ENCODE assay signal across 8 mouse cellular contexts in genomic region chr12:80114031-80114891, GRCm38 (mm10). TPM values are rescaled to one million over a fixed set of nuclear protein-coding genes. Genes with fewer than 3 reads are reported as not detected.
DNase-seq lines count a peak whose midpoint lies in the region; ATAC-seq and TF ChIP-seq lines count a peak whose summit lies in the region.

No protein-coding gene starts in this region.

- H3K4me3 ChIP-seq in C2C12 (ENCODE audit: insufficient read depth, poor library complexity, severe bottlenecking): peak overlapping the region; percentile 71
- peak overlapping the region; percentile 90 for H3K4me3 ChIP-seq in embryonic facial prominence, embryonic 13.5 days
- H3K4me3 ChIP-seq in heart, adult 2 months: peak overlapping the region; percentile 90
- H3K4me3 ChIP-seq in liver, embryonic 16.5 days (ENCODE audit: low read depth, low read length): peak overlapping the region; percentile 82
- H3K4me3 ChIP-seq in neural tube, embryonic 11.5 days (ENCODE audit: low read depth, low read length): peak overlapping the region; percentile 91
- H3K4me3 ChIP-seq in stomach, postnatal 0 days (ENCODE audit: low read depth, low read length): peak overlapping the region; percentile 83

- peak overlapping the region; percentile 99 for H3K27ac ChIP-seq in embryonic facial prominence, embryonic 13.5 days
- peak overlapping the region; percentile 100 for H3K27ac ChIP-seq in heart, adult 2 months
- peak overlapping the region; percentile 97 for H3K27ac ChIP-seq in liver, embryonic 16.5 days (ENCODE audit: low read length)
- peak overlapping the region; percentile 92 for H3K27ac ChIP-seq in neural tube, embryonic 11.5 days (ENCODE audit: low read depth, low read length)
- peak overlapping the region; percentile 95 for H3K27ac ChIP-seq in stomach, postnatal 0 days (replicated peaks)

- peak; percentile 88 for DNase-seq in adrenal gland, postnatal 10 days
- DNase-seq in heart, adult 2 months: peak; percentile 88 to 91
- DNase-seq in kidney, adult 18-20 months: peak; percentile 87
- DNase-seq in neural tube, embryonic 11.5 days (ENCODE audit: low spot score): peak; percentile 77
- DNase-seq in stomach, postnatal 0 days (ENCODE audit: low spot score): peak; percentile 85

- peaks cover 21% of the 10 kb centered on the region for H3K4me1 ChIP-seq in embryonic facial prominence, embryonic 13.5 days
- H3K4me1 ChIP-seq in heart, adult 2 months (ENCODE audit: control insufficient read depth, insufficient read depth, low read length): peaks cover 5% of the 10 kb centered on the region
- peaks cover 41% of the 10 kb centered on the region for H3K4me1 ChIP-seq in liver, embryonic 16.5 days (ENCODE audit: control insufficient read depth, low read depth, low read length)
- H3K4me1 ChIP-seq in neural tube, embryonic 11.5 days (ENCODE audit: control insufficient read depth, insufficient read depth, low read length): peaks cover 15% of the 10 kb centered on the region
- 0 out of 2 replicates have a peak, but pooled peaks cover 6% of the 10 kb centered on the region for H3K4me1 ChIP-seq in stomach, postnatal 0 days (replicated peaks; ENCODE audit: control insufficient read depth, insufficient read depth)

- peak overlapping the region; percentile 90 for H3K4me2 ChIP-seq in embryonic facial prominence, embryonic 13.5 days
- peak overlapping the region; percentile 99 for H3K4me2 ChIP-seq in liver, embryonic 16.5 days (ENCODE audit: low read depth, low read length)
- H3K4me2 ChIP-seq in neural tube, embryonic 11.5 days (ENCODE audit: low read depth): peak overlapping the region; percentile 91
- H3K4me2 ChIP-seq in stomach, postnatal 0 days (replicated peaks; ENCODE audit: low read depth): peak overlapping the region; percentile 87

- no peaks in the 10 kb centered on the region for H3K9me3 ChIP-seq in embryonic facial prominence, embryonic 13.5 days
- no peaks in the 10 kb centered on the region for H3K9me3 ChIP-seq in liver, embryonic 16.5 days (replicated peaks; ENCODE audit: control insufficient read depth, low read length)
- no peaks in the 10 kb centered on the region for H3K9me3 ChIP-seq in neural tube, embryonic 11.5 days (ENCODE audit: control insufficient read depth, low read length)
- no peaks in the 10 kb centered on the region for H3K9me3 ChIP-seq in stomach, postnatal 0 days (ENCODE audit: control insufficient read depth, low read length)

- H3K27me3 ChIP-seq in C2C12 (ENCODE audit: control insufficient read depth, insufficient read depth, insufficient read length): no peaks in the 10 kb centered on the region
- no peaks in the 10 kb centered on the region for H3K27me3 ChIP-seq in embryonic facial prominence, embryonic 13.5 days
- no peaks in the 10 kb centered on the region for H3K27me3 ChIP-seq in heart, adult 2 months (ENCODE audit: control insufficient read depth, insufficient read depth, low read length)
- H3K27me3 ChIP-seq in liver, embryonic 16.5 days (ENCODE audit: control insufficient read depth, insufficient read depth, low read depth, low read length): no peaks in the 10 kb centered on the region
- H3K27me3 ChIP-seq in neural tube, embryonic 11.5 days (ENCODE audit: control insufficient read depth, insufficient read depth, low read length): peaks cover 3% of the 10 kb centered on the region; the same call in 1 of the 2 replicates
- H3K27me3 ChIP-seq in stomach, postnatal 0 days (ENCODE audit: control insufficient read depth, insufficient read depth, low read length): no peaks in the 10 kb centered on the region

- peaks cover 7% of the 10 kb centered on the region for H3K36me3 ChIP-seq in C2C12 (ENCODE audit: control insufficient read depth, insufficient read depth)
- peaks cover 16% of the 10 kb centered on the region for H3K36me3 ChIP-seq in embryonic facial prominence, embryonic 13.5 days
- peaks cover 4% of the 10 kb centered on the region for H3K36me3 ChIP-seq in heart, adult 2 months (ENCODE audit: control insufficient read depth, insufficient read depth, low read length)
- H3K36me3 ChIP-seq in liver, embryonic 16.5 days (ENCODE audit: control insufficient read depth, insufficient read depth): peaks cover 7% of the 10 kb centered on the region; the same call in 1 of the 2 replicates
- H3K36me3 ChIP-seq in neural tube, embryonic 11.5 days (ENCODE audit: control insufficient read depth, insufficient read depth, low read length): peaks cover 5% of the 10 kb centered on the region; the same call in 1 of the 2 replicates
- H3K36me3 ChIP-seq in stomach, postnatal 0 days (ENCODE audit: control insufficient read depth, insufficient read depth, low read length): peaks cover 9% of the 10 kb centered on the region

- peak overlapping the region; percentile 84 for H3ac ChIP-seq in C2C12 (ENCODE audit: control insufficient read depth, insufficient read length, low read depth)

- peaks cover 34% of the 10 kb centered on the region for H3K79me2 ChIP-seq in C2C12 (ENCODE audit: control insufficient read depth, insufficient read depth)
- H3K79me2 ChIP-seq in heart, adult 2 months (replicated peaks; ENCODE audit: control insufficient read depth, insufficient read depth, low read length): peaks cover 3% of the 10 kb centered on the region

- peak; percentile 69 for TF ChIP-seq POLR2A in heart, adult 2 months (IDR thresholded peaks at IDR 0.05; ENCODE audit: insufficient read depth, low read depth, low read length)

- intact Hi-C loops in heart, adult 2 months (cut with DNase I): loop anchor here (5.0 kb wide), 3 partner anchors 172 to 322 kb away; no protein-coding TSS in a partner anchor

- ATAC-seq in embryonic facial prominence, embryonic 13.5 days (ENCODE audit: insufficient number of reproducible peaks, insufficient read depth, low FRiP score, low TSS enrichment, low read depth): no peak
- ATAC-seq in liver, embryonic 16.5 days (ENCODE audit: low read depth): peak; percentile 23
- no peak for ATAC-seq in neural tube, embryonic 11.5 days (ENCODE audit: insufficient read depth, low FRiP score, low TSS enrichment)
- peak; percentile 54 for ATAC-seq in stomach, postnatal 0 days (ENCODE audit: low FRiP score, low TSS enrichment)

- under 1% methylated on average over 51 of the region's 51 CpGs for WGBS in embryonic facial prominence, embryonic 13.5 days
- WGBS in heart, adult 2 months: 2% methylated on average over 51 of the region's 51 CpGs
- WGBS in liver, embryonic 16.5 days (ENCODE audit: insufficient replicate concordance): under 1% methylated on average over 51 of the region's 51 CpGs
- WGBS in neural tube, embryonic 11.5 days: under 1% methylated on average over 51 of the region's 51 CpGs
- WGBS in stomach, postnatal 0 days: under 1% methylated on average over 51 of the region's 51 CpGs

- peak overlapping the region; percentile 79 for H3K9ac ChIP-seq in embryonic facial prominence, embryonic 13.5 days
- peak overlapping the region; percentile 95 for H3K9ac ChIP-seq in heart, adult 2 months (ENCODE audit: low read depth, low read length)
- peak overlapping the region; percentile 91 for H3K9ac ChIP-seq in liver, embryonic 16.5 days (ENCODE audit: low read depth, low read length)
- peak overlapping the region; percentile 86 for H3K9ac ChIP-seq in neural tube, embryonic 11.5 days (ENCODE audit: low read length)
- H3K9ac ChIP-seq in stomach, postnatal 0 days (ENCODE audit: low read length): peak overlapping the region; percentile 94

- peaks cover 24% of the 10 kb centered on the region for H3K79me3 ChIP-seq in C2C12 (ENCODE audit: low read depth)

- TF ChIP-seq EP300 in heart, adult 2 months (IDR thresholded peaks at IDR 0.05; ENCODE audit: insufficient read depth, low read depth, low read length): peak; percentile 78; the same call in 1 of the 2 replicates
- TF ChIP-seq EP300 in stomach, postnatal 0 days (optimal IDR thresholded peaks at IDR 0.05): peak; percentile 59

- TF ChIP-seq CTCF in C2C12 (IDR thresholded peaks at IDR 0.05; ENCODE audit: control insufficient read depth, insufficient read depth, insufficient read length): no peak
- no peak for TF ChIP-seq CTCF in heart, adult 2 months (IDR thresholded peaks at IDR 0.05)
- TF ChIP-seq CTCF in stomach, postnatal 0 days (IDR thresholded peaks at IDR 0.05; ENCODE audit: low read depth): no peak

TF ChIP-seq in C2C12, 6 proteins besides CTCF, POLR2A, EP300 and RAD21:
- no peak for TF ChIP-seq CEBPB (IDR thresholded peaks at IDR 0.05; ENCODE audit: low read depth)
- peak; percentile 95 for TF ChIP-seq MAX (IDR thresholded peaks at IDR 0.05)

RNA-seq across cellular contexts. Expression of gene Zfp36l1, which starts 1.4 kb away (rescaled TPM):
- 4.7 TPM for polyA plus RNA-seq in C2C12 (2012; fragmentation: generic; extraction: Trizol)
- 100 to 1,000 TPM; 190 to 228 TPM for total RNA-seq in adrenal gland, postnatal 10 days (2021)
- 149 and 151 TPM in 2 replicates for polyA plus RNA-seq in embryonic facial prominence, embryonic 13.5 days (2015; fragmentation: Nextera tagmentation; extraction: Ambion mirVana)
- 10 to 100 TPM; 74.4 to 79.4 TPM for total RNA-seq in heart, adult 2 months (2021)
- polyA plus RNA-seq in heart, adult 2 months (2012; rRNA removed): 43.3 and 65.0 TPM in 2 replicates
- 22.2 and 30.4 TPM in 2 replicates for polyA plus RNA-seq in liver, embryonic 16.5 days (2015; fragmentation: Nextera tagmentation; extraction: Ambion mirVana)
- 135 and 139 TPM in 2 replicates for polyA plus RNA-seq in neural tube, embryonic 11.5 days (2014; fragmentation: Nextera tagmentation; extraction: Ambion mirVana)
- 90.8 and 98.5 TPM in 2 replicates for polyA plus RNA-seq in stomach, postnatal 0 days (2015; fragmentation: Nextera tagmentation; extraction: Ambion mirVana)

Comparison
In these comparisons a context has a peak if more than half of its experiments do, and no peak if none do; other contexts are left out.
1. ATAC-seq: peak in liver, embryonic 16.5 days (single experiment) and stomach, postnatal 0 days (single experiment); none in embryonic facial prominence, embryonic 13.5 days (single experiment) and neural tube, embryonic 11.5 days (single experiment).
2. Peak in every context shown above with its lines, with median percentiles within 50 percentile points of each other: H3K4me3 ChIP-seq, DNase-seq, H3K27ac ChIP-seq, H3K4me2 ChIP-seq and H3K9ac ChIP-seq.